Mouse (Mus musculus) right cerebral cortex, adult 18-20 months (tissue): ENCODE data around the gene Prdm5.

Experiments
- DNase-seq: peaks from one replicate; pipeline ENCODE4 v3.0.0; 2022; ENCODE audit warnings: mixed read lengths

Gene Prdm5

DNA sequence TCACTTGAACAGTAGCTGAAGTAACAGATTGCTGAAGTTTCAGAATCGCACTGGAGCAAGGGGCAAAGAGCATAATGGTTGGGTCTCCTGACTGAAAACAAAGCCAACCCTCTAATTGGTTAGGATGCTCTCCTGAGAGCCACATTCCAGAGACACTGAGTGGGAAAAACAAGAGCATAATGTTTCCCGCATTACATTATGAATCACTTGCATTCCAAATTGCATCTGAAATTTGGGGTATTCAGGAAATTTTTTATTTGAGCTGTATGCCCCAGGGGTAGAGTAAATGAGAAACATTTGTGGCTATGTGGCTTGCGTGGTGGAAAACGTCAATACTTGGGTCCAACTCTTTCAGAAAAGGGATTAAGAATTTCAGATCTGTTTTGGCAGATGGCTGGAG is 55.2 kb downstream of the Prdm5 start:
- no peak for DNase-seq

DNA sequence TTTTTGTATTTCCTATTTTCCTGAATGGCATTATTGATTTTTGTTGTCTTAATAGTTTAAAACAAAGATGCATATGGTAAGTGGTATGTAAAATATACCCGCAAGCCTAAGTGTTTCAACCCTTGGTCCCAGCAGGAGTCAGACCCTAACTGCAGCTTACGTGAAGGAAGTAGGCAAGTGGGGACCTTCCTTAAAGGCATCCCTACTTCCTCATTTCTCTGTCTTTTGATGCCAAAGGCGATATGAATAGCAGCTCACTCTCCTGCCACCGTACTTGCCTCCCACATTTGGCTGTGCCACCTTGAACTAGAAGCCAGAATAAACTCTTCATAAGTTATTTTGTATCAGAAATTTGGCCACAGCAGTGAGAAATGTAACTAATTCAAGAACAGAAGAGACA is 63.8 kb downstream of the Prdm5 start:
- no peak for DNase-seq

DNA sequence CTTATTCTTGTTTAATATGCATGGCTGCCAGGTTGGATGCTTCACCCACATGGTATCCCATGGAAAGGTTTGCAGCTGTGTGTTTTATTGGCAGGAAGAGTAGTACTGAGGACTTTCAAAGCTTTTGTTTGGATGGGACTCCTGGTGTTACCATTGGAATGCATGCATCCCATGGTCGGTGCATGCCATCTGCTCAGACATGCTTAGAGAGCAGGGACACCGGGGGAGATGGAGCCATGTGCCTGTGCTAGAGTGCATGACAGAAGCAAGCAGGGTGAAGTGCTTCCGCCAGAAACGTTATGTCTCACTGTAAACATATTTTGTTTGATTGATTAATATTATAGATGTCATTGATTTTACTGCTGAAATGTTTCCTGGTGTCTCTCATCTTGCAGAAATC is 70.3 kb downstream of the Prdm5 start:
- no peak for DNase-seq

GRCm38 (mm10) chr6:65849687-65850086 is 70.9 kb downstream of the Prdm5 start:
- DNase-seq: no peak

- DNase-seq: no peak
These were observed 71.4 kb downstream of the Prdm5 start for GRCm38 (mm10) chr6:65850221-65850620.

GRCm38 (mm10) chr6:65854020-65854419 is 75.2 kb downstream of the Prdm5 start:
- DNase-seq: no peak

- DNase-seq: no peak
These were observed 75.8 kb downstream of the Prdm5 start for GRCm38 (mm10) chr6:65854585-65854984.

DNA sequence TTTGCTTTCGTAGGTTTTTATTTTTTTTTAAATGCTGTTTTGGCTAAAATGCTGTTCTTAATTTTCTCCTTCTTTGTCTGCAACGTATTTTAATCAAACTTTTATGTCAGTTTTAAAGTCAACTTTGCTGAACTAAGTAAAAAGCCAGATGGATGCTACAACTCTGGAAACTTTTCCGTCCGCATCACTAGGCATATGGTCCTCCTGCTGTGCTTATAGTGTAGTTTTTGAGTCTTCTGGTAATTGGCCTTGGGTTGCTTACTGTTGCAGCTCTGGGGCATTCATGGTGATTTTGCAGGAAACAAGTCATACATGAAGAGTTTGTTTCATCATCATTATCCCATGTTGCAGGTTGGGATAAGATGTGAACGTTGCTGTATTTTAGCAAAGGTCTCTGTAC is 81.8 kb downstream of the Prdm5 start:
- DNase-seq: no peak

- DNase-seq: no peak
These were observed 84.0 kb downstream of the Prdm5 start for GRCm38 (mm10) chr6:65862836-65863235.

DNA sequence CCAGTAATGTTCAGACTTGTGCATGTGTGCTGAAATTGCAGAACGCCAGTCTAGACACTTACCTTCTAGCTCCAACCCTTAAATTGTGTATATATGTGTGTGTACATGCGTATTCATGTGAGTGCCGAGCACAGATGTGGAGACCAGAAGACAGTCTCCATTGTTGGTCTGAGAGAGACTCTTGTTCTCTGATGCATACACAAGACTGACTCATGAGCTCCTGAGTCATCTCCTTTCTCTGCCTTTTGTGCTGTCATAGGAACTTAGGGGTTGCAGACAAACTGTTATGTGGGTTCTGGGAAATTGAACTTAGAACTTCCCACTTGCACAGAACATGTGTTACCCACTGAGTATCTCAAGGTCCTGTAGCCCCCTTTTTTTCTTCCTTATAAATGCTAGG is 85.4 kb downstream of the Prdm5 start:
- no peak for DNase-seq

- DNase-seq: no peak
These were observed 86.1 kb downstream of the Prdm5 start for GRCm38 (mm10) chr6:65864919-65865318.

- DNase-seq: no peak
These were observed 87.1 kb downstream of the Prdm5 start for GRCm38 (mm10) chr6:65865861-65866260.

GRCm38 (mm10) chr6:65871754-65872278 is 93.0 kb downstream of the Prdm5 start:
- no peak for DNase-seq

DNA sequence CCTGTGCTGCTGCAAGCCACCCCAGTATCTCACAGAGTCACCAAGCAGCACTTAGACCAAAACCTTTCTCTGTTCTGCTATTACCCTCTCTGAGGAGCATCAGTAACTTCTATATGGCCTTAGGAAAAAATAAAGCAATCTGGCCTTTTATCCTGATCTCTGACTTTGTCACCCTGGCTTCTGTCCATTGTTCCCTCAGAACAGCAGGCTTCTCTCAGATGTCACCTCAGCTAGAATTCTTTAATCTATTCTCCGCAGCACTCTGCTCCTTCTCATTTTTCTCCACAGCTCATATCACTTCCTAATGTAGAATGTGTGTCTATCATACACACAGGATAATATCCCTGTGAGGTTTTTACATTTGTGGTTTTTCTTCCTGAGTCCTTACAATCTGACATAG is 99.5 kb downstream of the Prdm5 start:
- no peak for DNase-seq

DNA sequence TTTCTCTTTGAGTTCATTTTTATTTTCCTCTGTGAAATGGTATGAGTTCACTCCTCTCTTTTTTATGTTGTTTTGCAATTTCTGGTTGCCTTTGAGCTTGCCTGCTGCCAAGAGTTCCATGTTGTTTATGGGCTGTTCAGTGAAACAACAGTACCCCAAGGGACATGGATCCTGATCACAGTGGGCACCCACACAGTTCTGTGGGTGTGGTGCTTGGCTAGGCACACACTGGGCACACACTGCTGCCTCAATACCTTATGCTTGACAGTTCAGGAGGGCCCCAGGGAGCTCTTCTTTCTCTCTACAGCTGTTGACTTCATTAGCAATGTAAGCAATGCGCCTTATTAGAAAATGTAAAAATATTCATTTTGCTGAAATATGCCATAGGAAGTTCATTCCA is 110.0 kb downstream of the Prdm5 start:
- no peak for DNase-seq

- DNase-seq: no peak
These were observed 113.4 kb downstream of the Prdm5 start for GRCm38 (mm10) chr6:65892045-65892660.

DNA sequence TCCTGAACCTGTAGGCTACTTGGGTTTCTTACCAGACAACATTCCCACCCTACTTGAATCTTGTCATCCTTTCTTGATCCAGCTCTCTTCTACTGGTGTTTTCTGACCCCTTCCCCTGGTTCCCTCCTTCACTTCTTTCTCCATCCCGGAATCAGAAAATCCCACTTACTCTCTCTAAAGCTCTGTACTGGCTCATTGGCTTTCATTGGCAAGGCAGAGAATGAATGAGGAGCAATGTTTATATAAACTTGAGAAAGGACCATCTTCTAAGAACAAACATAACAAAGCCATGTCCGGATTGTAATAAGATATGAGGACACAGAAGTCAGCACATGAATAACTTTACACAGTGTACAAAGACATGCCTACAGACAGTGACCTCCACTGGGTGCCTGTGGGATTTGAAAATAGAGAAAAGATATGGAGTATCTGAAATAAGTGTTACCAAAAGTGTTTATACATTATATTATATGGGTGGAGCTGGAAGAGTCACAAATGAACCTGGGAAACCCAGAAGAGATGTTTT is 127.9 kb downstream of the Prdm5 start:
- no peak for DNase-seq

DNA sequence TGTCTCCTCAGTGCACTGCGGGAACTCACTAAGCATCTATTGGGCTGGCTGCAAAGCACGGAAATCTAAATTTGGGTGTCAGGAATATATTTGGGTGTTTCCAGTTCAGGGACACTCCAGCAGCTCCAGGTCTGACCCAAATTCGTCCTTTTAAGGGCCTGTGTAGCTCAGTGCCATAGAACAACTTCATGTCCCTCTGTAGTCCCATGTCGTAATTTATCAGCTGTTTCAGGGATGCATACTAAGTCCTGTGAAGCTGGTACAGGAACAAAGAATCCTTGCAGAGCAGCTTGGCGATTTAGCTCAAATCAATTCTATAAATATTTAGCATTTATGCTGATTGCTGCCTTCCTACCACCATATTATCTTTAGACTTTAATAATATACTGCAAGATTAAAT is 136.6 kb downstream of the Prdm5 start:
- no peak for DNase-seq

DNA sequence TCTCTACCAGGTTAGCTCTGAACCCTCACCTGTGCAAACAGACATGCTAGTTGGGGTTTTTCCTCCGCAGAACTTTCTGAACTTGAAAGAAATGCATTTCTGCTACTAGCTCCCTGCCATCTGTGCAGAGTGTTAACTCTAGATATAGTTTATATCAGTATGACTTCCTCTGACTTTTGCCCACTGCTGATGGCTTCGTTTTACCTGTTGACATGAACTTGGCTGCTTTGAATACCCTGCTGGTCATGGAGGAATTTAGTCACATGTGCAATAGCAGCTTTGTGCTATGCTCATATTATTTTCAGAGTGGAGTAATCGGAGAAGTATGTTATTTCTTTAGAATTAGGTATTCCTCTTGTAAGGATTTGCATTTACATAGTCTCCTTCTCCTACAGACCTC is 142.9 kb downstream of the Prdm5 start:
- no peak for DNase-seq

DNA sequence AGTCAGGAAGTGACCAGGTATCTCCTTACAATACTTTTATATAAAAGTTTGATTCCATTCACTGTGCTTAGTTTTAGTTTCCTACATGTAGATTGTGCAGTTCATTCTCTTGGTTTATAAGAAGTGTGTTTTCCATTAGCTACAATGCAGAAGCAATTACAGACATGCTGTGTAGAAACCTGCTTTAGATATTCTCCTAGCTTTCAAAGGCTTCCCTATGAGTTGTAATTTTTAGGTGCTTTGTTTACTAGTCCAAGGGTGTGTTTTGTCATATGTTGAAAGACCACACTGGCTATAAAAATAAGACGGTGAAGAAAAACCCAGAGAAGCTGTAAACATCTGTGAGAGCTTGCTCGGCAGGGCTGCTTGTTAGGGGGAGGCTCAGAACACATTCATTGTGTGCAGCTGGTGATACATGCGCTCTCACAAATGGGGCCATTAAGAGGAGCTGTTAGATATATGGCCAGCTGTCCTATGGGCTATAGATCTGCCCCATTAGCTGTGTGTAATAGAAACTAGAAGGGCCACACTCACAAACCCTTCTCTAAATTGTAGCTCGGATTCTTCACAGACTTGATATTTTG is 144.8 kb downstream of the Prdm5 start:
- no peak for DNase-seq

GRCm38 (mm10) chr6:65925737-65926333 is 147.0 kb downstream of the Prdm5 start:
- DNase-seq: no peak

DNA sequence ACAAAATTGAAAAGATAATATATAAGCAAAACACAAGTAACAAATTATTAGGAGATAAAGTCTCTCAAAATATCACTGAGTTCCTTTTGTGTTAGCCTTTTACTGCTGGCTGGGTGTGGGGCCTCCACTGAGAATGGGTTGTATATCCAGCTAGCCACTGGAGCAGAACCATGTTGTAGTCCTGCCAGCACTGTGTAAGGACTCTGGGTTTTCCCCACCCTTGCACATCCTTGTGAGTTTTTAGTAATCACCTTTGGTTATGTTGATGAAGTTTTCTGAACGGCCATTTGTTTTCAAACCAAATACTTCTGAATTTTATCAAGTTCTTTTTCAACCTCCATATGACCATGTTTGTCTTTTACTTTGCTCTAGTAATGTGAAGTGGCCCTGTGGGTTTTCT is 151.7 kb downstream of the Prdm5 start:
- no peak for DNase-seq

DNA sequence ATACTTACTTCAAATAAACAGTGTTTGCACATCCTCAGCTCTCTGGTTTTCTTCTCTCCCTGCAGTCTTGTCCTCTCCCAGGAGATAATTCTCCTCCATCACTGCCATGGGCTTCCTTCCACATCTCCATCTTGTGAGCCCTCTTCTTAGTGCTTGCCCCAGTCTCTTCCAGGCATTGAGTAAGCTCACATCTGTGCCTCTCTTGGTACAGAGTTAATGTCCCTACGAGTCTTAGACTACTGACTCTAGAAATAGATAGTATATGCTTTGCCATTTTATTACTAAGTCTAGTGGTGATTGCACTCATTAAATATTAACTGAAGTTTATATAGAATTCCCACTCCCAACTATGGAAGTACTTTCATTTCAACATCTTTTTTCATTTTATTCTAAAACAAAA is 154.0 kb downstream of the Prdm5 start:
- DNase-seq: no peak

DNA sequence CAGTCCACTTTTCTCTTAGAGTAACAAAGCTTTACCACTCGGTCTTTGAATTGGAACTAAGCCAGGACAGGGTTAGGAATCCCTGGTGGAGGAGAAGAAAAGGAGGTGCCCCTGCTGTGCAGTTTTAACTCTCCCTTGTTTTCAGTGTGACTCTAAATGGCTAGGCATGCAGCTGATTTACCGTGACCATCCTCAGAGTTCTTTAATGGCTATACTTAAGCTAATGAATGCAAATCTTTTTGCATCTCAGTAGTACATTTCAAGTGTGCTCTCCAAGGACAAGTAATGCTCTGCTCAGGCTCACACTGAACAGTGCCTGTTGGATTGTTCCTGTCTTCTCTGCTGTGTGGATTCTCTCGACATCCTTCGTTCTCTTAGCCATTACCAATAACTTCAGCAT is 154.4 kb downstream of the Prdm5 start:
- no peak for DNase-seq
